Comparison of ENCODE assay signal across 8 mouse cellular contexts in the genomic region with DNA sequence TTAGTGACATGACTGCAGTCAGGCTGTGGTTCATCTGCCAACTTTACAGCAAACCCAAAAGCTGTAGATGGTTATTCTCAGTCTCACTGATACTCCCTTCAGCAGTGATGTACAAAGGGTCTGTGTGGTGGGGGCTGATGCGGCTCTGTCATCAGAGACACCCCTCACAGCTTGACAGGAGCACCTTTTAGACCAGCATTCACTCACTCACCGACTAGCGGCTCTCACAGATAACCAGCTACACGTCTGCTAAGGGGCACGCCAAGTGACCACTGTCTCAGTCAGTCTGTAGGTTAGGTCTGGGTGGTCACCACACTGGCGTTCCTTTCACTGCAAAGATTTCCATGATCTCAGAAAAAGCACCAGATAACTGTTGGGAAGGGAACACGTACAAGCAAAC. TPM values are rescaled to one million over a fixed set of nuclear protein-coding genes. Genes with fewer than 3 reads are reported as not detected.
DNase-seq lines count a peak whose midpoint lies in the region; ATAC-seq and TF ChIP-seq lines count a peak whose summit lies in the region.
"Had no signal": no experiment of that assay in that cellular context is flagged by ENCODE, and none has a peak within 500 bp of the region (broad histone marks: within the 10 kb centered on the region; RNA-seq: fewer than 3 reads in every experiment).

No protein-coding gene starts in this region.

- no peaks in the 10 kb centered on the region for H3K36me3 ChIP-seq in kidney, embryonic 15.5 days
- no peaks in the 10 kb centered on the region for H3K36me3 ChIP-seq in forebrain, embryonic 12.5 days (replicated peaks)
- no peaks in the 10 kb centered on the region for H3K36me3 ChIP-seq in hindbrain, embryonic 15.5 days
- H3K36me3 ChIP-seq in midbrain, embryonic 16.5 days (ENCODE audit: control insufficient read depth, insufficient read depth, low read length): no peaks in the 10 kb centered on the region
- H3K36me3 ChIP-seq in stomach, postnatal 0 days (ENCODE audit: control insufficient read depth, insufficient read depth, low read length): no peaks in the 10 kb centered on the region

- ATAC-seq in kidney, embryonic 15.5 days (replicated peaks; ENCODE audit: low FRiP score): no peak
- ATAC-seq in forebrain, embryonic 12.5 days (ENCODE audit: low FRiP score): no peak
- ATAC-seq in hindbrain, embryonic 15.5 days (ENCODE audit: low FRiP score, low read depth): no peak
- ATAC-seq in midbrain, embryonic 16.5 days: no peak
- ATAC-seq in stomach, postnatal 0 days (ENCODE audit: low FRiP score, low TSS enrichment): no peak

- H3K27ac ChIP-seq in kidney, embryonic 15.5 days: no peak overlapping the region
- no peak overlapping the region for H3K27ac ChIP-seq in forebrain, embryonic 12.5 days
- H3K27ac ChIP-seq in hindbrain, embryonic 15.5 days (replicated peaks): no peak overlapping the region
- 0 out of 2 replicates have a peak overlapping the region, but pooled peaks have one; percentile 28 for H3K27ac ChIP-seq in midbrain, embryonic 16.5 days (ENCODE audit: low read length)
- no peak overlapping the region for H3K27ac ChIP-seq in stomach, postnatal 0 days (replicated peaks)

- peak overlapping the region; percentile 27 for H3K4me2 ChIP-seq in kidney, embryonic 15.5 days
- H3K4me2 ChIP-seq in forebrain, embryonic 12.5 days: peak overlapping the region; percentile 13; the same call in 1 of the 2 replicates
- H3K4me2 ChIP-seq in hindbrain, embryonic 15.5 days: peak overlapping the region; percentile 94
- peak overlapping the region; percentile 50 for H3K4me2 ChIP-seq in midbrain, embryonic 16.5 days (ENCODE audit: low read length)
- no peak overlapping the region for H3K4me2 ChIP-seq in stomach, postnatal 0 days (replicated peaks; ENCODE audit: low read depth)

- H3K4me1 ChIP-seq in kidney, embryonic 15.5 days: peaks cover 28% of the 10 kb centered on the region
- H3K4me1 ChIP-seq in forebrain, embryonic 12.5 days: peaks cover 25% of the 10 kb centered on the region
- peaks cover 19% of the 10 kb centered on the region for H3K4me1 ChIP-seq in hindbrain, embryonic 15.5 days (replicated peaks)
- peaks cover 20% of the 10 kb centered on the region for H3K4me1 ChIP-seq in midbrain, embryonic 16.5 days (ENCODE audit: control insufficient read depth, insufficient read depth, low read length)
- no peaks in the 10 kb centered on the region for H3K4me1 ChIP-seq in stomach, postnatal 0 days (replicated peaks; ENCODE audit: control insufficient read depth, insufficient read depth)

- H3K4me3 ChIP-seq in kidney, embryonic 15.5 days (replicated peaks): peak overlapping the region; percentile 1; the same call in 1 of the 2 replicates
- peak overlapping the region; percentile 16 for H3K4me3 ChIP-seq in forebrain, embryonic 12.5 days (replicated peaks)
- peak overlapping the region; percentile 25 for H3K4me3 ChIP-seq in hindbrain, embryonic 15.5 days
- peak overlapping the region; percentile 28 for H3K4me3 ChIP-seq in midbrain, embryonic 16.5 days (ENCODE audit: low read depth, low read length)
- no peak overlapping the region for H3K4me3 ChIP-seq in stomach, postnatal 0 days (ENCODE audit: low read depth, low read length)

- WGBS in kidney, embryonic 15.5 days: 78% methylated on average over 7 of the region's 7 CpGs
- 73% methylated on average over 7 of the region's 7 CpGs for WGBS in forebrain, embryonic 12.5 days
- 66% methylated on average over 7 of the region's 7 CpGs for WGBS in hindbrain, embryonic 15.5 days
- WGBS in midbrain, embryonic 16.5 days: 61% methylated on average over 7 of the region's 7 CpGs
- 73% methylated on average over 7 of the region's 7 CpGs for WGBS in stomach, postnatal 0 days

- TF ChIP-seq EP300 in stomach, postnatal 0 days (optimal IDR thresholded peaks at IDR 0.05): no peak

- H3K27me3 ChIP-seq in kidney, embryonic 15.5 days: peaks cover 73% of the 10 kb centered on the region
- peaks cover 61% of the 10 kb centered on the region for H3K27me3 ChIP-seq in forebrain, embryonic 12.5 days
- H3K27me3 ChIP-seq in hindbrain, embryonic 15.5 days: peaks cover 22% of the 10 kb centered on the region
- peaks cover 2% of the 10 kb centered on the region; the same call in 1 of the 2 replicates for H3K27me3 ChIP-seq in midbrain, embryonic 16.5 days (ENCODE audit: control insufficient read depth, insufficient read depth, low read depth, low read length)
- H3K27me3 ChIP-seq in stomach, postnatal 0 days (ENCODE audit: control insufficient read depth, insufficient read depth, low read length): peaks cover 26% of the 10 kb centered on the region; the same call in 1 of the 2 replicates

- no peak for TF ChIP-seq CTCF in stomach, postnatal 0 days (IDR thresholded peaks at IDR 0.05; ENCODE audit: low read depth)

- H3K9ac ChIP-seq in kidney, embryonic 15.5 days: no peak overlapping the region
- H3K9ac ChIP-seq in forebrain, embryonic 12.5 days: no peak overlapping the region
- H3K9ac ChIP-seq in hindbrain, embryonic 15.5 days: no peak overlapping the region
- no peak overlapping the region; the same call in 1 of the 2 replicates for H3K9ac ChIP-seq in midbrain, embryonic 16.5 days (ENCODE audit: low read depth, low read length)
- no peak overlapping the region for H3K9ac ChIP-seq in stomach, postnatal 0 days (ENCODE audit: low read length)

- no peaks in the 10 kb centered on the region for H3K9me3 ChIP-seq in kidney, embryonic 15.5 days (replicated peaks)
- H3K9me3 ChIP-seq in forebrain, embryonic 12.5 days: no peaks in the 10 kb centered on the region
- H3K9me3 ChIP-seq in hindbrain, embryonic 15.5 days: no peaks in the 10 kb centered on the region
- no peaks in the 10 kb centered on the region for H3K9me3 ChIP-seq in midbrain, embryonic 16.5 days (replicated peaks; ENCODE audit: control insufficient read depth, low read length, poor library complexity, severe bottlenecking)
- H3K9me3 ChIP-seq in stomach, postnatal 0 days (ENCODE audit: control insufficient read depth, low read length): no peaks in the 10 kb centered on the region

- DNase-seq in kidney, postnatal 14 days: no peak
- no peak for DNase-seq in stomach, postnatal 0 days (ENCODE audit: low spot score)
- no peak for DNase-seq in frontal cortex, postnatal 14 days (ENCODE audit: low spot score in 2 of 2)
- DNase-seq: gastrocnemius, postnatal 14 days had no signal

RNA-seq across cellular contexts. Expression of a gene that starts 2.0 kb away (rescaled TPM):
- polyA plus RNA-seq in kidney, embryonic 15.5 days (2015; fragmentation: Nextera tagmentation; extraction: Ambion mirVana): 12.4 and 13.0 TPM in 2 replicates
- polyA plus RNA-seq in forebrain, embryonic 12.5 days (2016; fragmentation: Nextera tagmentation; extraction: Ambion mirVana): 24.8 and 26.9 TPM in 2 replicates
- 38.8 and 46.4 TPM in 2 replicates for polyA plus RNA-seq in hindbrain, embryonic 15.5 days (2015; fragmentation: Nextera tagmentation; extraction: Ambion mirVana)
- polyA plus RNA-seq in midbrain, embryonic 16.5 days (2015; fragmentation: Nextera tagmentation; extraction: Ambion mirVana): 37.8 and 39.5 TPM in 2 replicates
- polyA plus RNA-seq in stomach, postnatal 0 days (2015; fragmentation: Nextera tagmentation; extraction: Ambion mirVana): 1.6 and 1.8 TPM in 2 replicates
